Mouse (Mus musculus) C2C12 (cell line): ENCODE measurements around the gene Syp. TPM values are rescaled to one million over a fixed set of nuclear protein-coding genes. Genes with fewer than 3 reads are reported as not detected.

Source experiments
- H3K27me3 ChIP-seq: one replicate; pipeline ENCODE4 v1.6.1; 2011; ENCODE audit not compliant: control insufficient read depth, insufficient read depth, insufficient read length
- H3K36me3 ChIP-seq: one replicate; pipeline ENCODE4 v1.6.1; 2011; ENCODE audit not compliant: control insufficient read depth, insufficient read depth
- H3K4me3 ChIP-seq: one replicate; pipeline ENCODE4 v1.5.1; 2011; ENCODE audit warnings: mild to moderate bottlenecking, control low read depth; ENCODE audit not compliant: poor library complexity, insufficient read depth, severe bottlenecking
- H3K79me2 ChIP-seq: one replicate; pipeline ENCODE4 v1.6.1; 2011; ENCODE audit not compliant: control insufficient read depth, insufficient read depth
- H3K79me3 ChIP-seq: one replicate; pipeline ENCODE4 v1.6.1; 2011; ENCODE audit warnings: low read depth, control low read depth
- H3ac ChIP-seq: one replicate; pipeline ENCODE3; 2011; ENCODE audit warnings: low read depth; ENCODE audit not compliant: control insufficient read depth, insufficient read length
- CEBPB ChIP-seq: IDR thresholded peaks from one replicate; pipeline ENCODE4 v1.6.1; 2011; ENCODE audit warnings: low read depth, mild to moderate bottlenecking, control low read depth, moderate library complexity
- CTCF ChIP-seq: IDR thresholded peaks from one replicate; pipeline ENCODE4 v1.5.1; 2011; ENCODE audit not compliant: control insufficient read depth, insufficient read depth, insufficient read length
- FOSL1 ChIP-seq: IDR thresholded peaks from one replicate; pipeline ENCODE4 v1.8.0; 2011; ENCODE audit warnings: mild to moderate bottlenecking, low read length; ENCODE audit not compliant: poor library complexity, insufficient read depth, severe bottlenecking
- MAX ChIP-seq: IDR thresholded peaks from one replicate; pipeline ENCODE4 v1.6.1; 2011; ENCODE audit warnings: mild to moderate bottlenecking, control low read depth
- MYOD1 ChIP-seq: IDR thresholded peaks from one replicate; pipeline ENCODE4 v1.6.1; 2011; ENCODE audit warnings: low read depth; ENCODE audit not compliant: control insufficient read depth, insufficient read length
- MYOG ChIP-seq: IDR thresholded peaks from one replicate; pipeline ENCODE4 v1.6.1; 2011; ENCODE audit not compliant: control insufficient read depth, insufficient read length; ENCODE audit errors: extremely low read depth
- USF1 ChIP-seq: IDR thresholded peaks from one replicate; pipeline ENCODE4 v1.6.1; 2011; ENCODE audit warnings: low read depth, mild to moderate bottlenecking, control low read depth, moderate library complexity
- polyA plus RNA-seq: library from polyadenylated mRNA; unstranded; fragments of >200 nt; fragmentation: generic; extraction: Trizol; gene quantifications from one replicate; pipeline ENCODE4 v1.2.1, GENCODE M21; 2012; ENCODE audit warnings: missing spikeins

The Syp gene
- polyA plus RNA-seq, 1 experiment: 0.75 TPM

DNA sequence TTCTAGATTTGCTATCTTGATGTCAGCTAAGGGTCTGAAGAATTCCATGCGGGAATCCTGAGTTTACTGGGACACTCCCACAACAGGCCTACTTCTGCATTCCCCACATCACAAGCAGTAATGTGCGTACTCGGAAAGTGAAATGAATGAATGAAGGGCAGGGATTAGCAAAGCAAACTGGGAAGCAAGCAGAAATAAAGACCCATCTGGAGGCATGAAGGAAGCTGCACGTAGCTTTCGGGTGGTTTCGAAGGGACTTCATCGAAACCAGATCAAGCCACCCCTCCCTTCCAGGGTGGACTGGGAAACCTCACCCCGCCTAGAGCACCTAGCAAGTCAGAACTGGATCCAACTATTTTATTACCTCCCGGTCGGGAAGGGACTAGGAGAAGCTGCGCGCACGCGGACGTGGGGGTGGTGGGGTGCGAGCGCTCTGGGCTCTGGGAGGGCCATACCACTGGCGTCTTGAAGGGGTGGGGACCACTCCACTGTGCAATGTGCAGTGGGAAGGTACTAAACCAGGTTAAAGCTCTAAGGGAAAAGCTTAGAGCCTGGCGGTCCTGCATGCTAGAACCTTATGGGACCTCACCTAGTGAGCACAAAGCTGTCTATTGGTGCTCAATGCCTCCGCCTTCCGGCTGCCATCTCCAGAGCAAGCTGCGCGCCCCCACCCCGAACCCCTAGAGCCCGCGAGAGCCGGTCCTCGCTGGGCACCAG, 36.2 kb downstream of the Syp start:
- H3ac ChIP-seq: no peak overlapping the region
- H3K27me3 ChIP-seq: no peaks in the 10 kb centered on the region
- H3K79me2 ChIP-seq: peaks cover 23% of the 10 kb centered on the region
- no peak for TF ChIP-seq USF1
- H3K79me3 ChIP-seq: peaks cover 13% of the 10 kb centered on the region
- H3K36me3 ChIP-seq: peaks cover 7% of the 10 kb centered on the region
- no peak overlapping the region for H3K4me3 ChIP-seq

- H3K79me2 ChIP-seq: peaks cover 17% of the 10 kb centered on the region
- no peaks in the 10 kb centered on the region for H3K27me3 ChIP-seq
- no peak overlapping the region for H3ac ChIP-seq
- H3K4me3 ChIP-seq: no peak overlapping the region
- no peak for TF ChIP-seq MYOG
- TF ChIP-seq CEBPB: no peak
- TF ChIP-seq USF1: no peak
- TF ChIP-seq FOSL1: no peak
- no peak for TF ChIP-seq MAX
- no peak for TF ChIP-seq CTCF
- no peak for TF ChIP-seq MYOD1
- H3K79me3 ChIP-seq: peaks cover 8% of the 10 kb centered on the region
- H3K36me3 ChIP-seq: peaks cover 2% of the 10 kb centered on the region
Observed at GRCm38 (mm10) chrX:7675001-7675380, 36.7 kb downstream of the Syp start.

DNA sequence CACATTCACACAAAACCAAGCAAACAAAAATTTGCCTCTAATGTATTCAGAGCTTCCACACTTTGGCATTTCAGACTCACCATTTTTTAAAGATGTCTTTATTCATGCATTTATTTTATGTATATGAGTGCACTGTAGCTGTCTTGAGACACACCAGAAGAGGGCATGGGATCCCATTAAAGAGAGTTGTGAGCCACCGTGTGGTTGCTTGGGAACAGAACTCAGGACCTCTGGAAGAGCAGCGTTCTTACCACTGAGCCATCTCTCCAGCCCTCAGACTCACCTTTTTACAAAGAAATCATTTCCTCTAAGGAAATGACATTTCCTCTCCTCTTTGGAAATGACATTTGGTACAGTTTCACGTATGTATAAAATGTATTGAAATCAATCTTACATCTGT, 40.7 kb downstream of the Syp start:
- TF ChIP-seq MYOD1 (no peak), MAX (no peak), USF1 (no peak), FOSL1 (no peak), CTCF (no peak), CEBPB (no peak), MYOG (no peak)

DNA sequence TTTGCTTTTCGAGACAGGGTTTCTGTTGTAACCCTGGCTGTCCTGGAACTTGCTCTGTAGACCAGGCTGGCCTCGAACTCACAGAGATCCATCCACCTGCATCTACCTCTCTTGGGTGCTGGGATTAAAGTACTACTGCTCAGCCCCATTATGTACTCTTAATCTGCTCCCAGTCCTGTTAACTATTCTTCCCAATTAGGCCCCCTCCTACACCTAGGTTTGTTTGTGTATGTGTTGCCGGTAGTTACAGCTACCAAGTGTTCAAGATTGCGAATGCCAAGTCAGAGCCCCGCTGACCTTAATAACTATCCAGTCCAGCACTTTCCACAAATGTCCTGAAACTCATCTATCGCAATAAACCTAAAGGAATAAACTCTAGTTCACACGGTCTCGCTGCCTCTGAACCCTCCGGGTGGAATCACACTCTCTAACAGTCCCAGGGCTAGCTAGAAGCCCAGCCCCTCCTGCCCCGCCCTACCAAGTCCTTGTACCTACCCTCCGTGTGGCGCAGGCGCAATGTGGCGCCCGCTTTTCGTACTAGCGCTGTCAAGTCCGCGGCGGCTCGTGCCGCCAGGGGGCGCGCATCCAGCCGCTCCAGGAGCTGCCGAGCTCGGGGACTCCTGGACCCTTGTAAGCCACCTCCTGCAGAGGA, 41.3 kb downstream of the Syp start:
- H3K27me3 ChIP-seq: no peaks in the 10 kb centered on the region
- no peaks in the 10 kb centered on the region for H3K79me2 ChIP-seq
- no peaks in the 10 kb centered on the region for H3K36me3 ChIP-seq
- H3K4me3 ChIP-seq: no peak overlapping the region
- H3K79me3 ChIP-seq: no peaks in the 10 kb centered on the region
- peak overlapping the region; percentile 12 for H3ac ChIP-seq
- TF ChIP-seq CTCF (peak; percentile 76), MAX (no peak)

More for the DNA sequence above, 40.7 kb downstream of the Syp start:
- Histone ChIP-seq H3ac (no peak overlapping the region), H3K79me3 (no peaks in the 10 kb centered on the region), H3K36me3 (no peaks in the 10 kb centered on the region), H3K79me2 (no peaks in the 10 kb centered on the region), H3K27me3 (no peaks in the 10 kb centered on the region), H3K4me3 (no peak overlapping the region)

DNA sequence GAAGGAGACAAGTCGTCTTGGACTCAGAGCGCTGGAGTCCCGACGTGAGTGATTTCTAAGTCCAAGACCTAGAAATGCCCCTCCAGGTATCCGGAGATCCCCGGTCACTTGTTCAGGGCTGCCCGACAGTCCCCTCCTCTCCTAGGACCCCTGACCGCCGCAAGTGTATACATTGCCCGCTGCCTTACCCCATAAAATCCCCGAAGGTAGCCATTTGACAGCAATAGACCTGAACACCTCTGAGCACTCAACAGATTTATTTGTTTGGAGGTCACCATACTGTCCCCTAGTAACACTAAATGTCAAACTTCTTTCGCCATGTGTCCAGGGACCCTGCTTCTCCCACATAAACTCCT, 41.8 kb downstream of the Syp start:
- Histone ChIP-seq H3K4me3 (peak overlapping the region; percentile 11), H3ac (no peak overlapping the region), H3K36me3 (no peaks in the 10 kb centered on the region), H3K79me3 (no peaks in the 10 kb centered on the region), H3K27me3 (no peaks in the 10 kb centered on the region), H3K79me2 (no peaks in the 10 kb centered on the region)
- TF ChIP-seq MYOG (no peak), MYOD1 (no peak), USF1 (no peak), MAX (no peak), CEBPB (no peak), CTCF (no peak), FOSL1 (no peak)

- Histone ChIP-seq H3K27me3 (no peaks in the 10 kb centered on the region), H3K79me3 (no peaks in the 10 kb centered on the region), H3K4me3 (peak within 1 kb of the TSS; percentile 11), H3K36me3 (no peaks in the 10 kb centered on the region), H3ac (no peak within 1 kb of the TSS), H3K79me2 (no peaks in the 10 kb centered on the region)
- TF ChIP-seq CEBPB (no peak), USF1 (no peak), MYOG (no peak), FOSL1 (no peak), MAX (no peak), MYOD1 (no peak), CTCF (no peak)
Observed at GRCm38 (mm10) chrX:7680864-7681263, 42.6 kb downstream of the Syp start, which contains the start of gene Magix. Gene Magix, minus strand, starts transcription at chrX:7681251.
